In genomic region chr13:99413481-99414351, GRCm38 (mm10) we compare ENCODE assay signal across 10 mouse cellular contexts.
A peak's percentile ranks its signal among the peaks of the same experiment; 100 is the strongest.
DNase-seq lines count a peak whose midpoint lies in the region; ATAC-seq and TF ChIP-seq lines count a peak whose summit lies in the region.
"Had no signal": no experiment of that assay in that cellular context is flagged by ENCODE, and none has a peak within 500 bp of the region (broad histone marks: within the 10 kb centered on the region; RNA-seq: fewer than 3 reads in every experiment).

No protein-coding gene starts in this region.

- H3K9me3 ChIP-seq in hindbrain, embryonic 10.5 days, result no peaks in the 10 kb centered on the region
- H3K9me3 ChIP-seq in hindbrain, embryonic 16.5 days (ENCODE audit: control insufficient read depth, low read length), result no peaks in the 10 kb centered on the region
- H3K9me3 ChIP-seq in limb, embryonic 10.5 days (replicated peaks), result no peaks in the 10 kb centered on the region
- no peaks in the 10 kb centered on the region for H3K9me3 ChIP-seq in liver, postnatal 0 days (ENCODE audit: low read length)
- H3K9me3 ChIP-seq: G1E had no signal

- peaks cover 71% of the 10 kb centered on the region for H3K36me3 ChIP-seq in hindbrain, embryonic 10.5 days
- H3K36me3 ChIP-seq in hindbrain, embryonic 16.5 days (ENCODE audit: control insufficient read depth, insufficient read depth, low read length), result no peaks in the 10 kb centered on the region
- peaks cover 71% of the 10 kb centered on the region for H3K36me3 ChIP-seq in limb, embryonic 10.5 days
- peaks cover 16% of the 10 kb centered on the region for H3K36me3 ChIP-seq in liver, postnatal 0 days (replicated peaks; ENCODE audit: insufficient read depth, low read length)

- no peak for ATAC-seq in hindbrain, embryonic 16.5 days
- ATAC-seq in liver, postnatal 0 days, result no peak

- H3K27me3 ChIP-seq in hindbrain, embryonic 10.5 days (ENCODE audit: insufficient read depth, poor library complexity, severe bottlenecking), result no peaks in the 10 kb centered on the region
- no peaks in the 10 kb centered on the region for H3K27me3 ChIP-seq in hindbrain, embryonic 16.5 days (replicated peaks; ENCODE audit: control insufficient read depth, insufficient read depth, low read length)
- no peaks in the 10 kb centered on the region for H3K27me3 ChIP-seq in limb, embryonic 10.5 days (ENCODE audit: low read depth, poor library complexity, severe bottlenecking)
- no peaks in the 10 kb centered on the region for H3K27me3 ChIP-seq in liver, postnatal 0 days (ENCODE audit: insufficient read depth, low read length)

- H3K9ac ChIP-seq in hindbrain, embryonic 16.5 days (ENCODE audit: low read depth, low read length), result no peak overlapping the region
- H3K9ac ChIP-seq in liver, postnatal 0 days (replicated peaks), result no peak overlapping the region

- no peak overlapping the region for H3K4me2 ChIP-seq in hindbrain, embryonic 16.5 days (ENCODE audit: low read length)
- H3K4me2 ChIP-seq in liver, postnatal 0 days (ENCODE audit: low read depth, low read length), result no peak overlapping the region

- TF ChIP-seq CTCF in liver, postnatal 0 days (IDR thresholded peaks at IDR 0.05; ENCODE audit: low read depth), result no peak

- 39% methylated on average over 13 of the region's 13 CpGs for WGBS in hindbrain, embryonic 10.5 days
- 33% methylated on average over 13 of the region's 13 CpGs for WGBS in hindbrain, embryonic 16.5 days
- WGBS in limb, embryonic 10.5 days, result 24% methylated on average over 13 of the region's 13 CpGs
- 85% methylated on average over 13 of the region's 13 CpGs for WGBS in liver, postnatal 0 days (ENCODE audit: insufficient replicate concordance)

- TF ChIP-seq EP300 in liver, postnatal 0 days (IDR thresholded peaks at IDR 0.05; ENCODE audit: low read depth), result no peak

- H3K4me1 ChIP-seq in hindbrain, embryonic 10.5 days (replicated peaks), result peaks cover 39% of the 10 kb centered on the region
- peaks cover 13% of the 10 kb centered on the region; the same call in 1 of the 2 replicates for H3K4me1 ChIP-seq in hindbrain, embryonic 16.5 days (ENCODE audit: control insufficient read depth, insufficient read depth, low read depth, low read length)
- peaks cover 54% of the 10 kb centered on the region for H3K4me1 ChIP-seq in limb, embryonic 10.5 days
- no peaks in the 10 kb centered on the region for H3K4me1 ChIP-seq in liver, postnatal 0 days (ENCODE audit: insufficient read depth)

- no peak overlapping the region for H3K4me3 ChIP-seq in hindbrain, embryonic 10.5 days
- H3K4me3 ChIP-seq in hindbrain, embryonic 16.5 days (ENCODE audit: low read length), result no peak overlapping the region
- peak overlapping the region; percentile 19 for H3K4me3 ChIP-seq in limb, embryonic 10.5 days
- H3K4me3 ChIP-seq in liver, postnatal 0 days (ENCODE audit: low read depth, low read length), result no peak overlapping the region
- H3K4me3 ChIP-seq: erythroblast, embryonic 14.5 days had no signal

- DNase-seq in hindbrain, embryonic 10.5 days (ENCODE audit: low spot score), result peak; percentile 66
- peak; percentile 22 for DNase-seq in ES-CJ7 (ENCODE audit: low read depth, low spot score)
- peak; percentile 60 for DNase-seq in embryo, embryonic 11.5 days (ENCODE audit: low read depth, low spot score)
- DNase-seq in limb, embryonic 10.5 days (ENCODE audit: low spot score), result peak; percentile 79
- DNase-seq in c-Kit-positive CD71-positive TER-119-positive erythroid progenitor cells, embryonic 14.5 days (ENCODE audit: low spot score), result no peak
- no peak for DNase-seq in thymus, postnatal 36 days
- DNase-seq in liver, postnatal 0 days, result no peak

- peak overlapping the region; percentile 79 for H3K27ac ChIP-seq in hindbrain, embryonic 10.5 days
- H3K27ac ChIP-seq in hindbrain, embryonic 16.5 days (ENCODE audit: low read depth, low read length), result no peak overlapping the region
- peak overlapping the region; percentile 81 for H3K27ac ChIP-seq in limb, embryonic 10.5 days
- no peak overlapping the region for H3K27ac ChIP-seq in liver, postnatal 0 days (ENCODE audit: low read depth)

Comparison
In these comparisons a context has a peak if more than half of its experiments do, and no peak if none do; other contexts are left out.
1. H3K27ac ChIP-seq: peak in hindbrain, embryonic 10.5 days (single experiment) and limb, embryonic 10.5 days (single experiment); none in hindbrain, embryonic 16.5 days (single experiment) and liver, postnatal 0 days (single experiment).
2. DNase-seq: peak in hindbrain, embryonic 10.5 days (single experiment), ES-CJ7 (single experiment), embryo, embryonic 11.5 days (single experiment) and limb, embryonic 10.5 days (single experiment); none in c-Kit-positive CD71-positive TER-119-positive erythroid progenitor cells, embryonic 14.5 days (single experiment), thymus, postnatal 36 days (0 of 2) and liver, postnatal 0 days (single experiment).